Mouse (Mus musculus) limb, embryonic 11.5 days (tissue): ENCODE results near the gene Wars. TPM values are rescaled to one million over a fixed set of nuclear protein-coding genes. Genes with fewer than 3 reads are reported as not detected.

Source experiments
- ATAC-seq: fragments of 200-750 bp; cut with Nextera tagmentation; 2 replicates; pipeline ENCODE4 v1.8.0; 2017; ENCODE audit warnings: low read depth; ENCODE audit not compliant: insufficient number of reproducible peaks, low FRiP score, low TSS enrichment
- DNase-seq: peaks from one replicate; pipeline ENCODE4 v3.0.0-alpha.2; 2015; ENCODE audit warnings: low spot score
- H3K27ac ChIP-seq: fragments of 300-500 bp; sonication (generic); replicated peaks from 2 replicates; pipeline ENCODE4 v1.5.1; 2014; ENCODE audit warnings: low read depth, mild to moderate bottlenecking, low read length
- H3K27me3 ChIP-seq: fragments of 300-500 bp; sonication (generic); 2 replicates; pipeline ENCODE4 v1.6.1; 2014; ENCODE audit warnings: mild to moderate bottlenecking, low read length, mixed read lengths; ENCODE audit not compliant: control insufficient read depth, insufficient read depth
- H3K36me3 ChIP-seq: fragments of 300-500 bp; sonication (generic); 2 replicates; pipeline ENCODE4 v1.6.1; 2014; ENCODE audit warnings: mild to moderate bottlenecking, low read length, moderate library complexity, mixed read lengths; ENCODE audit not compliant: control insufficient read depth, insufficient read depth
- H3K4me1 ChIP-seq: fragments of 300-500 bp; sonication (generic); 2 replicates; pipeline ENCODE4 v1.6.1; 2014; ENCODE audit warnings: low read length, mixed read lengths; ENCODE audit not compliant: control insufficient read depth, insufficient read depth
- H3K4me2 ChIP-seq: fragments of 300-500 bp; sonication (generic); 2 replicates; pipeline ENCODE4 v1.6.1; 2014; ENCODE audit warnings: low read depth, mild to moderate bottlenecking, moderate library complexity; ENCODE audit not compliant: severe bottlenecking
- H3K4me3 ChIP-seq: fragments of 300-500 bp; sonication (generic); 2 replicates; pipeline ENCODE4 v1.5.1; 2014; ENCODE audit warnings: low read depth, low read length
- H3K9ac ChIP-seq: fragments of 300-500 bp; sonication (generic); 2 replicates; pipeline ENCODE4 v1.6.1; 2014; ENCODE audit warnings: mild to moderate bottlenecking, low read length
- H3K9me3 ChIP-seq: fragments of 300-500 bp; sonication (generic); 2 replicates; pipeline ENCODE4 v1.6.1; 2016; ENCODE audit warnings: low read length; ENCODE audit not compliant: control insufficient read depth
- WGBS: fragments of 180-500 bp; shearing (Covaris S2); extraction: QIAGEN DNeasy Blood & Tissue Kit; methylation state at CpG from one replicate; pipeline ENCODE4 v1.1.7; 2014; 5-methylcytosine and 5-hydroxymethylcytosine counted together
- polyA plus RNA-seq: library from polyadenylated mRNA; unstranded; fragments of >200 nt; fragmentation: Nextera tagmentation; extraction: Ambion mirVana; gene quantifications from 2 replicates; pipeline ENCODE4 v1.2.1, GENCODE M21; 2014

Wars gene
- polyA plus RNA-seq, 1 experiment from 2014 or later = 117 TPM

GRCm38 (mm10) chr12:108904276-108904653, 10.3 kb upstream of the Wars start:
- Histone ChIP-seq H3K36me3 (no peaks in the 10 kb centered on the region), H3K27me3 (no peaks in the 10 kb centered on the region), H3K9ac (no peak overlapping the region), H3K9me3 (no peaks in the 10 kb centered on the region), H3K4me3 (no peak overlapping the region), H3K4me1 (peaks cover 6% of the 10 kb centered on the region; the same call in 1 of the 2 replicates), H3K27ac (no peak overlapping the region), H3K4me2 (no peak overlapping the region)
- ATAC-seq = no peak
- no peak for DNase-seq
- 56% methylated on average over 8 of the region's 8 CpGs for WGBS

DNA sequence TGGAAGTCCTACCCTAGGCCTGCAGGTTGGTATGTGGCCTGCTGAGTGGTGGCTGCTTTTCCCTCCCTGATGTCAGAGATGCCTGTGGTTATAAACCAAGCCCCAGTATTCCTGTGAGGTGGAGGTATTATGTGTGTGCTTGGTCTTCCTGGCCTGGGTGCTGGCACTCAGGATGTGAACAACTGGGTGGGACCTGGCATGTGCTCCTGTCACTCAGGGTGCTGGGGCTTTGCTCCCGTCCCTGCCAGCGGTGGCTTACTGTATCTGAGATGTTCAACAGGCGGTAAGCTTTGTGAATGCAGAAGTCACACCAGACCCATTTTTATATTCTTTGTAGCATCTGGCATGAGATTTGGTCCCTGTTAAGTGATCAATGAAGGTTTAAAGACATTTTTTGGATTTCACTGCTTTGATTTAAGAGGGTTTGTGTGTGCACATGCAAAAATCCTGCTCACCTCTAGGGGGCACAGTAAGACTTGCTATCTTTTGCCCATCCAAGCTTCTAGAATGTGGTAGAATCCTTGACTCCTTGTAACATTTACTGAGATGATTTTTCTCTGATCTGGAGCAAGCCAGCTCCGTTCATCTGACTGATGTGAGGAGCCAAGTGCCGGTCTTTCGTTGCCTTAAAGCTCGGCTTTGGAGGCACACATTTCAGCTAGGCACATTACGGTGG, 9.8 kb upstream of the Wars start:
- ATAC-seq (no peak), DNase-seq (peak; percentile 74)
- Histone ChIP-seq H3K27me3 (no peaks in the 10 kb centered on the region), H3K9ac (no peak overlapping the region), H3K4me1 (peaks cover 3% of the 10 kb centered on the region; the same call in 1 of the 2 replicates), H3K36me3 (no peaks in the 10 kb centered on the region), H3K27ac (no peak overlapping the region), H3K9me3 (no peaks in the 10 kb centered on the region), H3K4me3 (no peak overlapping the region), H3K4me2 (no peak overlapping the region)
- WGBS = 88% methylated on average over 8 of the region's 8 CpGs

DNA sequence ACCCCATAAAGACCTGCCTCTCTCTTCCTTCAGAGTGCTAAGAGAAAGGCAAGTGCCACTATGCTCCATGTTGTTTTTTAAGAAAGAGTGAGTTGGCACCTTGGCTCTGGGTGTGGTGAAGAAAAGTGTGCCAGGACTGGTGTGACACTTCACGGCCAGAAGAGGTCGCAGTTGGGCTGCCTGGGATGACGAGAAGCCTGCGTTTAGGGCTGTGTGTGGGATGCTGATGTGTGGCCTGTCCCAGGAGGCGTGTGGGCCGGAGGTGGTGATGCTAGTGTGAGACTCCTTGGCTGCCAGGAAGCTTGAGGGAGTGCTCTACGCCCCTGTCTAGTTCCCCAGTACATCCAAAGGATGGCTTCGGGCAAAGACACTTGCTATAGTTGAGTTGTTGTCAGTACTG, 9.0 kb upstream of the Wars start:
- 17% methylated on average over 8 of the region's 8 CpGs for WGBS
- Histone ChIP-seq H3K9me3 (no peaks in the 10 kb centered on the region), H3K27ac (no peak overlapping the region), H3K4me2 (no peak overlapping the region), H3K36me3 (no peaks in the 10 kb centered on the region), H3K27me3 (no peaks in the 10 kb centered on the region), H3K4me1 (peaks cover 3% of the 10 kb centered on the region; the same call in 1 of the 2 replicates), H3K9ac (no peak overlapping the region), H3K4me3 (no peak overlapping the region)
- ATAC-seq = no peak
- peak; percentile 77 for DNase-seq

GRCm38 (mm10) chr12:108901346-108901745, 7.4 kb upstream of the Wars start:
- no peak overlapping the region for H3K27ac ChIP-seq
- H3K9ac ChIP-seq = no peak overlapping the region
- H3K4me1 ChIP-seq = peaks cover 3% of the 10 kb centered on the region; the same call in 1 of the 2 replicates
- ATAC-seq (no peak), DNase-seq (no peak)
- no peak overlapping the region for H3K4me3 ChIP-seq
- no peaks in the 10 kb centered on the region for H3K27me3 ChIP-seq
- H3K9me3 ChIP-seq = no peaks in the 10 kb centered on the region
- no peaks in the 10 kb centered on the region for H3K36me3 ChIP-seq
- no peak overlapping the region for H3K4me2 ChIP-seq
- 89% methylated on average over 5 of the region's 5 CpGs for WGBS

DNA sequence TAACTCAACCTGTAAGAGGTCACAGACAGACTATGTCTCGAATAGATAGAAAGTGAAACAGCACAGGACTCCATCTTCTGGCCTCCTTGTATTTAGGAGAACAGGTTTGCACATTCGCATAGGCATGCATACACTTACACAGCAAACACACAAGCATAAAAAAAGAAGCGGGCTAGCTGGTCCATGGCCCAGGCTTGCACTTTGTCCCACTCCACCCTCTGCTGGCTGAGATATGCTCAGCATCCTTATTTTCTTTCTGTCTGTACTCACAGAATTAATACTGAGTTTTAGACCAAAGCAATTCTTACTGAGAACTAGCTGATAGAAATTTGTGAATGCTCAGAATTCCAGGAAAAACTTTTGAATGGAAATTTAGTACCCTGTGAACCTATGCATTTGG, 2.0 kb upstream of the Wars start:
- no peak overlapping the region for H3K4me3 ChIP-seq
- ATAC-seq (no peak), DNase-seq (no peak)
- no peaks in the 10 kb centered on the region for H3K9me3 ChIP-seq
- no peaks in the 10 kb centered on the region for H3K27me3 ChIP-seq
- H3K27ac ChIP-seq = no peak overlapping the region
- peaks cover 7% of the 10 kb centered on the region; the same call in 1 of the 2 replicates for H3K4me1 ChIP-seq
- H3K36me3 ChIP-seq = no peaks in the 10 kb centered on the region
- no peak overlapping the region for H3K9ac ChIP-seq
- WGBS = 79% methylated on average over 3 of the region's 3 CpGs
- H3K4me2 ChIP-seq = no peak overlapping the region

DNA sequence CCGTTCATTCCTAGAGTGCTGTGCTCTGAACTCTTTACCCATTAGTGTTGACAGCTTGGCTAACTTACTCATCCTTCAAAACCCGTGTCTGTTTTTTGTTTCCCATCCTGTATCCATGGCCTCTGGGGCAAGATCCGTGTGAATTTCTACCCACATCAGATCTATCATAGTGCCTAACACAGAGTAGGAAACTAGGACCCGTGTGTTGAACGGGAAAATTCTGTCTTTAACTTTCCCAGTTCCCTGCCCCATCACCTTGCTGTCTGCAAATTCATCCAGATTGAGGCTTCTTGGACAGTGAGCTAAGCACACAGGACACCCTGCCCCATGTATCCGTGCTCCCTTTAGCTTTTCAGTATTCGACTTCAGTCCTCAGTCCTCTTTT, 450 bp upstream of the Wars start:
- WGBS = 2% methylated on average over 7 of the region's 7 CpGs
- Histone ChIP-seq H3K4me1 (peaks cover 7% of the 10 kb centered on the region; the same call in 1 of the 2 replicates), H3K9ac (peak overlapping the region; percentile 74), H3K9me3 (no peaks in the 10 kb centered on the region), H3K4me2 (peak overlapping the region; percentile 73), H3K27ac (no peak overlapping the region), H3K4me3 (peak overlapping the region; percentile 92), H3K36me3 (no peaks in the 10 kb centered on the region), H3K27me3 (no peaks in the 10 kb centered on the region)
- peak; percentile 22; the same call in 1 of the 2 replicates for ATAC-seq
- DNase-seq = no peak

DNA sequence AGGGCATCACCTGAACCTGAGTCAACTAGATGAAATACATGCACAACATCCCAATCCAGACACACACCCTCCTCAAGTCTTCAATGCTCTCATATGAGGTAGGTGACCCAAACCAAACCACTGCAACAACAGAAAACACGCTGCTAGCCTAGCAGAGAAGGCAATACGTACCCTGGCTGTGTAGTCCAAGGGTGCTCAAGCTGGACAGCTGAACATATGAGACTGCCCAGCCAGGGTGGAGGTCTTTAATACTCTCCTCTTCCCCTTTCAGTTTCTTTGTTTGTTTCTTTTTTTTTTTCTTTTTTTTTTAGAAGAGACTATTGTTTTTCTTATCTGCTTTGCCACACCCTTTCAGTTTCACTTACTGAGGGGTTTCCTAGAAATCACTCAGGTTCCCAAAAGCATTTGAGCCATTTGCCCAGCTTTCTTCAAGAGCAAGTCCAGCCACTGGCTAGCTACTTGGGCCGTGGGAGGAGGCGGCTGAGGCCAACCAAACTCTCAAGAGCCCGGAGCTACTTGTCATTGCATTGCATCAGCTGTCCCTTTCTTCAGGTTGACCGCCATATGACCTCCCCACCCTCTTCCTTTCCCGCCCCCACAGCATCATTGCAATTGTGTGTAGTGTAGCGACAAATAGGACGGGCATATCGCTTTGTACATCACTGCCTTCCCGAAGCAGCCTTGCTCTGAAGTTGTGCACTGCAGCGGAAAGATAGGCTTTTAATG, 822 bp downstream of the Wars start, which contains the start of gene Wdr25:
Wdr25 (plus strand) TSS at position 643 of the 726 bp plus-strand sequence.
- no peak within 1 kb of the TSS for H3K27ac ChIP-seq
- WGBS = 26% methylated on average over 12 of the region's 12 CpGs

DNA sequence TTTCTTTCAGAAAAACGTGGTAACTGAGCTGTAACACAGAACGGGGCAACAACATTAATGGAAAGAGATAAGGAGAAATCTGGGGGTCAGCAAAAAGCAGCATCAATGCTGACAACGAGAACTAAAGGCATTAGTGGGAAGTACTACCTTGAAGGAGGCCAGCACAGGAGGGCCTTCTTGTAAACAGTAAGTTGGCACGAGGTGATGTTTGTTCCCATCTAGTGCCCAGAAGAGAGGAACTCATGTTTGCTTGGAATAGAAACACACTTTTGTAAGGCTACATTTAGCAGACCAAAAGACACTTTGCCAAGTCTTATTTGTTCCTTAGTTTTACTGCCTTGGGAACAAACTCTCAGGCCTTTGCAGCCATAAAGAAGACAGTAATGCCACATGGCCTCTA, 5.3 kb downstream of the Wars start:
- ATAC-seq (no peak), DNase-seq (no peak)
- H3K4me3 ChIP-seq = no peak overlapping the region
- no peak overlapping the region for H3K9ac ChIP-seq
- H3K9me3 ChIP-seq = no peaks in the 10 kb centered on the region
- H3K27ac ChIP-seq = no peak overlapping the region
- WGBS = 63% methylated on average over 4 of the region's 4 CpGs
- H3K36me3 ChIP-seq = peaks cover 9% of the 10 kb centered on the region
- H3K4me1 ChIP-seq = peaks cover 7% of the 10 kb centered on the region; the same call in 1 of the 2 replicates
- no peak overlapping the region for H3K4me2 ChIP-seq
- no peaks in the 10 kb centered on the region for H3K27me3 ChIP-seq

More for the DNA sequence above, 822 bp downstream of the Wars start, which contains the start of gene Wdr25:
- H3K9ac ChIP-seq = peak within 1 kb of the TSS; percentile 82
- no peaks in the 10 kb centered on the region for H3K9me3 ChIP-seq
- DNase-seq = no peak
- ATAC-seq = no peak
- peaks cover 7% of the 10 kb centered on the region; the same call in 1 of the 2 replicates for H3K4me1 ChIP-seq
- peak within 1 kb of the TSS; percentile 92 for H3K4me2 ChIP-seq
- no peaks in the 10 kb centered on the region; the same call in none of the 2 replicates for H3K36me3 ChIP-seq
- no peaks in the 10 kb centered on the region for H3K27me3 ChIP-seq
- peak within 1 kb of the TSS; percentile 92 for H3K4me3 ChIP-seq
